Mouse (Mus musculus): Measurements from ENCODE around the gene Lum. TPM values are rescaled to one million over a fixed set of nuclear protein-coding genes. Genes with fewer than 3 reads are reported as not detected.

Lum gene
- total RNA-seq, 2 experiments from 2014 or later: not detected

Other genes with a start within 250 kb of the Lum start
- 2.1 TPM in 1 of 2 replicates, not detected in the other for gene Dcn, start 85.5 kb upstream of the Lum start, total RNA-seq (2015; ENCODE audit: low replicate concordance)
- gene Dcn, start 85.5 kb upstream of the Lum start, total RNA-seq (2017; ENCODE audit: low replicate concordance): under 0.01 TPM in 1 of 2 replicates, not detected in the other
- gene Kera, start 41.8 kb downstream of the Lum start, total RNA-seq (2015; ENCODE audit: low replicate concordance): not detected in 2 replicates
- not detected in 2 replicates for gene Kera, start 41.8 kb downstream of the Lum start, total RNA-seq (2017; ENCODE audit: low replicate concordance)
- gene Epyc, start 78.9 kb downstream of the Lum start, total RNA-seq (2015; ENCODE audit: low replicate concordance): not detected in 2 replicates
- not detected in 2 replicates for gene Epyc, start 78.9 kb downstream of the Lum start, total RNA-seq (2017; ENCODE audit: low replicate concordance)
- gene Ccer1, start 127.9 kb downstream of the Lum start, total RNA-seq (2015; ENCODE audit: low replicate concordance): not detected in 2 replicates
- gene Ccer1, start 127.9 kb downstream of the Lum start, total RNA-seq (2017; ENCODE audit: low replicate concordance): 0.70 TPM in 1 of 2 replicates, not detected in the other
- not detected in 2 replicates for gene C030005K15Rik, start 161.6 kb downstream of the Lum start, total RNA-seq (2015; ENCODE audit: low replicate concordance)
- gene C030005K15Rik, start 161.6 kb downstream of the Lum start, total RNA-seq (2017; ENCODE audit: low replicate concordance): not detected in 2 replicates